Mouse (Mus musculus): Measurements from ENCODE around the gene Zfp518b.

Gene Zfp518b

DNA sequence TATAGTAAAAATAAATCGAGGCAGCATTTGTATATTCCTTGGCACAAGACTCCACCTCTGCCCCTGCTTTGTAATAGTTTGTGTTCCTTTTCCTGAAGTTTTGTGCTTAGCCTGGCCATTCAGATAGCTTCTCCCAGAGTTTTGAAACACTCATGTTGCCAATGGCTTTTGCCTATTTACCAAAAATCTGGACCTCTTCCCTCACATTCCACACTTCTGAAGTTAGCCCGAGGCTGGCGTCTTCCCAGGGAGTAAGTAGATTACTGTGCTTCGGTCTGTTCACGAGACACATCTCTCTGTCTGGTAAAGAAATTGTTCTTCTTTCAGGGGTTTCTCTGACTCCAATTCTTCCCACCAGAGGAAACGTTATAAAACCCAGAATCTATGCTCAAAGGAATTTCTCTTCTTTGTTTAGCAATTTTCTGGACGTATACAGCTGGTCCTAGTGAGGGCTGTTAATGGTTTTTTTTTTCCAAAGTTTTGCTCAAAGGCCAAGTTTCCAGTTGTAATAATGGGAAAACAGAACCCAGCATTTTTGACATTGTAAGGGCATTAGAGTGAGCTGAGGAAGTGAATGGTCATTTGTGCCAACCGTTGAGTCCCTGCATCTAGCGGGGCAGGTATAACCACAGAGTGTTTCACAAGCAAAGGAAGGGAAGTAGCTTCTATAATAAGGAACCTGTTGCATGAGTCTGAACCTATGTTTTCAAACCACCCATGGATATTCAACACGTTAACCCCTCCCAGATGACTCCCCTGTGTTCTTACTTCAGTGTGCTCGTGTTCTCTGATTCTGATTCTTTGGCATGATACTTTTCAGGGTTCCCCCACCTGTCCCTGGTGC lies 50.1 kb downstream of the Zfp518b start:
- in situ Hi-C loops (cut with MseI, MboI): loop anchor here in 1 of 2 experiments (10.0 kb wide), 1 partner anchor 50 kb away; no protein-coding TSS in a partner anchor

DNA sequence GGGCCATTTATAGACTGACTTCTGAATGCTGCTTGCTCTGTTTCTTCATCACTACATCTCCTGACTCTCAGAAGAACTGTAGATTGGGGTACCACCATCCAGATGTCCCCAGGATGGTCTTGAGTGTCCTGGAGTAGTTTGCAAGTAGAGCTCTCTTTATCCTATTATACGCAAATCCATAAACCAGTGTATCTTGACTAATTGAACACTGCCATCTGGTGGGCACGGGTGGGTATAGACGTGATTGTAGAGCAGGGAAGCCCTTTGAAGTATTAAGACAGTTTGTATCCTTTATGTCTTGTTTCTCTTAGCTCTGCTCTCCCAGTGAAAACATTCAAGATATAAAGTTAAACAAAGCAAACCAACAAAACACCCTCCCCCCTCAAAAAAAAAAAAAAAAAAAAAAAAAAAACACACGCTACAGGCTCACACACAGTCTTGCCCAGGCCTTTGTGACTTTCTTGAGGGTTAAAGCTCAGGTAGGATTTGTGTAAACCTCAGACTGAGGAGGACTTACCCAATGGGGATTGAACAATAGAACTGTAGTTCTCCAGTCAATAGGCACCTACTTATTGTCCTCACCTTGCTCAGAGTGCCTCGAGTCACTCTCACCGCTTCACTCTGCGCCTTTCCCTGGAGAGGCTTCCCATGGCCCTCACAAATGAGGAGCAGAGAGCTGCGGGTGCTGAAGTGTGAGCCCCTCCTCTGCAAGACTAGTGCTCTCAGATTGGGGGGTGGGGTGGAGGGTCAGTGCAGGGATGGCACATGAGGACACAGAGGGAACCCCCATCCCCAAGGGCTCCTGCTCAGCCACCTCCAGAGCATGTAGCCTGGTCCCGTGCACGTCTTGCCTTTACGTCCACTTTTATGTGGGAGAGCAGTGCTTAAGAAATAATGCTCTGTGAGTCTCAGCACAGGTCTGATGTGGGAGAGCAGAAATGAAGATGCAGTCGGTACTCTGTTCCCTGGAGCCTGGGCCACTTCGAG lies 51.9 kb downstream of the Zfp518b start:
- in situ Hi-C loops (cut with MseI, MboI): loop anchor here in 1 of 2 experiments (10.0 kb wide), 1 partner anchor 48 kb away; no protein-coding TSS in a partner anchor

DNA sequence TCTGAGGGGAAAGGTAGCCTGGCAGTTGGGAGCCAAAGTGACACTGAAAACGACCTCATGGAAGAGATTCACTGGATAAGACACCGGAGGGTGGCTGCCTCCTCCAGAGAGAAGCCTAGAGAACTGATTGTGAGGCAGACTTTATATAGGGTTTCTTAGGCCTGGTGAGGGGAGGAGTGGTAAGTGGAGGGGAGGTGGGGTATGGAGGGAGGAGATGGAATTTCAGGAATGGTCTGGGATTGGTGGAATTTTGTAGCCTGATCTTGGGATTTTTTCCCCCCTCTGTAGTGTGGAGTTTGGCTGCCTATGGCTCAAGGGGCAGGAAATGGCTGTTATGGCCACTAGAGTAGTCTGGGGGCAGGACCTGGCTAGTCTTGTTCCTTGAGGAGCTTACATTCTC lies 56.6 kb downstream of the Zfp518b start:
- in situ Hi-C loops (cut with MseI, MboI): no loop called here

DNA sequence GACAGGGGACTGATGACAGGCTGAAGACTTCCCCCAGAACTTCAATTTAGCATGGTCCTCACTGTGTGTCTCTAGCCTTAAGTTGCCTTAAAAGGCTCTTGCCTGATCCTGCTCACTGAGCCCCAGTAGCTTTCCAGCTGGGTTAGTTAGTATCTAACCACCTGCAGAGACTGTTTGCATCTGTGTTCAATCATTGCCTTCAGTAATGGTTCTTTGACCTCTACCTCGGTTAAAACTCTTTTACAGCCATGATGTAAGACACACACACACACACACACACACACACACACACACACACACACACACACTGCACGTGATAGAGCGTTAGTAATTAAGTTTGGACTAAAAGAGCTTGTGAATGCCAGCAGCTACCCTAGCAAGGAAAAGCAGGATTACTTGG lies 57.7 kb downstream of the Zfp518b start:
- in situ Hi-C loops (cut with MseI, MboI): no loop called here

- in situ Hi-C loops (cut with MseI, MboI): no loop called here
These were observed 63.8 kb downstream of the Zfp518b start for GRCm38 (mm10) chr5:38620783-38621182.

- in situ Hi-C loops (cut with MseI, MboI): loop anchor here in 1 of 2 experiments (5.0 kb wide), 1 partner anchor 37 kb away; no protein-coding TSS in a partner anchor
These were observed 65.7 kb downstream of the Zfp518b start for GRCm38 (mm10) chr5:38618908-38619307.

Measured in mouse trophoblast stem cell (cell line).